Mouse (Mus musculus): ENCODE results near the gene Kcnh8. TPM values are rescaled to one million over a fixed set of nuclear protein-coding genes. Genes with fewer than 3 reads are reported as not detected.

Kcnh8 gene
- polyA plus RNA-seq, 1 experiment from 2014 or later, result 3.2 TPM

GRCm38 (mm10) chr17:52885210-52885609 is 282.7 kb downstream of the Kcnh8 start:
- ATAC-seq (ENCODE audit: insufficient read depth, low FRiP score, low TSS enrichment), result no peak
- 86% methylated on average over 1 of the region's 1 CpGs for WGBS

GRCm38 (mm10) chr17:52920519-52921106 is 318.1 kb downstream of the Kcnh8 start:
- WGBS, result 73% methylated on average over 3 of the region's 3 CpGs
- ATAC-seq (ENCODE audit: insufficient read depth, low FRiP score, low TSS enrichment), result no peak
- no peak for DNase-seq (ENCODE audit: low spot score)

More at GRCm38 (mm10) chr17:52885210-52885609, 282.7 kb downstream of the Kcnh8 start:
- H3K27ac ChIP-seq (ENCODE audit: low read depth, low read length), result no peak overlapping the region
- no peak overlapping the region for H3K4me3 ChIP-seq (ENCODE audit: low read depth, low read length)
- H3K9me3 ChIP-seq (ENCODE audit: control insufficient read depth, low read length), result no peaks in the 10 kb centered on the region
- H3K27me3 ChIP-seq (ENCODE audit: control insufficient read depth, insufficient read depth, low read length), result no peaks in the 10 kb centered on the region
- no peaks in the 10 kb centered on the region for H3K36me3 ChIP-seq (ENCODE audit: control insufficient read depth, insufficient read depth, low read length)
- H3K9ac ChIP-seq (ENCODE audit: low read length), result no peak overlapping the region
- no peaks in the 10 kb centered on the region for H3K4me1 ChIP-seq (ENCODE audit: control insufficient read depth, insufficient read depth, low read length)
- no peak for DNase-seq (ENCODE audit: low spot score)
- no peak overlapping the region for H3K4me2 ChIP-seq (ENCODE audit: low read depth)

GRCm38 (mm10) chr17:52943966-52944365 is 341.5 kb downstream of the Kcnh8 start:
- Histone ChIP-seq H3K4me2 (ENCODE audit: low read depth) (no peak overlapping the region), H3K36me3 (ENCODE audit: control insufficient read depth, insufficient read depth, low read length) (no peaks in the 10 kb centered on the region), H3K9me3 (ENCODE audit: control insufficient read depth, low read length) (no peaks in the 10 kb centered on the region), H3K4me1 (ENCODE audit: control insufficient read depth, insufficient read depth, low read length) (no peaks in the 10 kb centered on the region), H3K4me3 (ENCODE audit: low read depth, low read length) (no peak overlapping the region), H3K27me3 (ENCODE audit: control insufficient read depth, insufficient read depth, low read length) (no peaks in the 10 kb centered on the region), H3K9ac (ENCODE audit: low read length) (no peak overlapping the region), H3K27ac (ENCODE audit: low read depth, low read length) (no peak overlapping the region)
- ATAC-seq (ENCODE audit: insufficient read depth, low FRiP score, low TSS enrichment) (no peak), DNase-seq (ENCODE audit: low spot score) (no peak)

More at GRCm38 (mm10) chr17:52920519-52921106, 318.1 kb downstream of the Kcnh8 start:
- no peak overlapping the region for H3K9ac ChIP-seq (ENCODE audit: low read length)
- no peak overlapping the region for H3K4me3 ChIP-seq (ENCODE audit: low read depth, low read length)
- no peaks in the 10 kb centered on the region for H3K9me3 ChIP-seq (ENCODE audit: control insufficient read depth, low read length)
- H3K27ac ChIP-seq (ENCODE audit: low read depth, low read length), result no peak overlapping the region
- H3K4me1 ChIP-seq (ENCODE audit: control insufficient read depth, insufficient read depth, low read length), result no peaks in the 10 kb centered on the region
- H3K27me3 ChIP-seq (ENCODE audit: control insufficient read depth, insufficient read depth, low read length), result no peaks in the 10 kb centered on the region
- no peaks in the 10 kb centered on the region for H3K36me3 ChIP-seq (ENCODE audit: control insufficient read depth, insufficient read depth, low read length)
- H3K4me2 ChIP-seq (ENCODE audit: low read depth), result no peak overlapping the region

- Histone ChIP-seq H3K27ac (ENCODE audit: low read depth, low read length) (no peak overlapping the region), H3K9me3 (ENCODE audit: control insufficient read depth, low read length) (no peaks in the 10 kb centered on the region), H3K36me3 (ENCODE audit: control insufficient read depth, insufficient read depth, low read length) (no peaks in the 10 kb centered on the region), H3K4me1 (ENCODE audit: control insufficient read depth, insufficient read depth, low read length) (no peaks in the 10 kb centered on the region), H3K27me3 (ENCODE audit: control insufficient read depth, insufficient read depth, low read length) (no peaks in the 10 kb centered on the region), H3K4me2 (ENCODE audit: low read depth) (no peak overlapping the region), H3K9ac (ENCODE audit: low read length) (no peak overlapping the region), H3K4me3 (ENCODE audit: low read depth, low read length) (no peak overlapping the region)
- WGBS, result 67% methylated on average over 1 of the region's 1 CpGs
- DNase-seq (ENCODE audit: low spot score), result no peak
- no peak for ATAC-seq (ENCODE audit: insufficient read depth, low FRiP score, low TSS enrichment)
These were observed 370.2 kb downstream of the Kcnh8 start for GRCm38 (mm10) chr17:52972735-52973134.

- H3K9me3 ChIP-seq (ENCODE audit: control insufficient read depth, low read length), result no peaks in the 10 kb centered on the region
- no peaks in the 10 kb centered on the region for H3K4me1 ChIP-seq (ENCODE audit: control insufficient read depth, insufficient read depth, low read length)
- no peak for ATAC-seq (ENCODE audit: insufficient read depth, low FRiP score, low TSS enrichment)
- WGBS, result 94% methylated on average over 4 of the region's 4 CpGs
- no peak overlapping the region for H3K27ac ChIP-seq (ENCODE audit: low read depth, low read length)
- H3K4me3 ChIP-seq (ENCODE audit: low read depth, low read length), result no peak overlapping the region
- H3K9ac ChIP-seq (ENCODE audit: low read length), result no peak overlapping the region
- no peaks in the 10 kb centered on the region for H3K27me3 ChIP-seq (ENCODE audit: control insufficient read depth, insufficient read depth, low read length)
- no peaks in the 10 kb centered on the region for H3K36me3 ChIP-seq (ENCODE audit: control insufficient read depth, insufficient read depth, low read length)
- no peak overlapping the region for H3K4me2 ChIP-seq (ENCODE audit: low read depth)
- DNase-seq (ENCODE audit: low spot score), result no peak
These were observed 378.4 kb downstream of the Kcnh8 start for GRCm38 (mm10) chr17:52980958-52981357.
